Mouse (Mus musculus) kidney, embryonic 14.5 days (tissue): ENCODE measurements around the gene Glis2. TPM values are rescaled to one million over a fixed set of nuclear protein-coding genes. Genes with fewer than 3 reads are reported as not detected.
A peak's percentile ranks its signal among the peaks of the same experiment; 100 is the strongest.

ENCODE experiments used
- ATAC-seq: fragments of 200-750 bp; cut with Nextera tagmentation; 2 replicates; pipeline ENCODE4 v1.8.0; 2017; ENCODE audit warnings: moderate number of reproducible peaks, mild to moderate bottlenecking, moderate TSS enrichment, moderate library complexity; ENCODE audit not compliant: low FRiP score, low TSS enrichment
- H3K27ac ChIP-seq: fragments of 300-500 bp; sonication (generic); 2 replicates; pipeline ENCODE4 v1.5.1; 2014; ENCODE audit warnings: low read depth, mild to moderate bottlenecking, low read length, moderate library complexity, mixed read lengths
- H3K27me3 ChIP-seq: fragments of 300-500 bp; sonication (generic); 2 replicates; pipeline ENCODE4 v1.6.1; 2014; ENCODE audit warnings: mild to moderate bottlenecking, low read length; ENCODE audit not compliant: control insufficient read depth, insufficient read depth
- H3K36me3 ChIP-seq: fragments of 300-500 bp; sonication (generic); 2 replicates; pipeline ENCODE4 v1.6.1; 2014; ENCODE audit warnings: low read length, mixed read lengths; ENCODE audit not compliant: control insufficient read depth, insufficient read depth
- H3K4me1 ChIP-seq: fragments of 300-500 bp; sonication (generic); 2 replicates; pipeline ENCODE4 v1.6.1; 2014; ENCODE audit warnings: low read length, mixed read lengths; ENCODE audit not compliant: control insufficient read depth, insufficient read depth
- H3K4me2 ChIP-seq: fragments of 300-500 bp; sonication (generic); replicated peaks from 2 replicates; pipeline ENCODE4 v1.6.1; 2014; ENCODE audit warnings: low read depth, mild to moderate bottlenecking, low read length
- H3K4me3 ChIP-seq: fragments of 300-500 bp; sonication (generic); 2 replicates; pipeline ENCODE4 v1.5.1; 2014; ENCODE audit warnings: mild to moderate bottlenecking, low read length
- H3K9ac ChIP-seq: fragments of 300-500 bp; sonication (generic); 2 replicates; pipeline ENCODE4 v1.6.1; 2014; ENCODE audit warnings: low read depth, mild to moderate bottlenecking, low read length, moderate library complexity
- H3K9me3 ChIP-seq: fragments of 300-500 bp; sonication (generic); 2 replicates; pipeline ENCODE4 v1.6.1; 2016; ENCODE audit warnings: low read length; ENCODE audit not compliant: control insufficient read depth
- WGBS: fragments of 180-500 bp; shearing (Covaris S2); extraction: QIAGEN DNeasy Blood & Tissue Kit; methylation state at CpG from one replicate; pipeline ENCODE4 v1.1.7; 2014; 5-methylcytosine and 5-hydroxymethylcytosine counted together
- polyA plus RNA-seq: library from polyadenylated mRNA; unstranded; fragments of >200 nt; fragmentation: Nextera tagmentation; extraction: Ambion mirVana; gene quantifications from 2 replicates; pipeline ENCODE4 v1.2.1, GENCODE M21; 2014

The Glis2 gene
- polyA plus RNA-seq, 1 experiment from 2014 or later = 47.3 TPM

DNA sequence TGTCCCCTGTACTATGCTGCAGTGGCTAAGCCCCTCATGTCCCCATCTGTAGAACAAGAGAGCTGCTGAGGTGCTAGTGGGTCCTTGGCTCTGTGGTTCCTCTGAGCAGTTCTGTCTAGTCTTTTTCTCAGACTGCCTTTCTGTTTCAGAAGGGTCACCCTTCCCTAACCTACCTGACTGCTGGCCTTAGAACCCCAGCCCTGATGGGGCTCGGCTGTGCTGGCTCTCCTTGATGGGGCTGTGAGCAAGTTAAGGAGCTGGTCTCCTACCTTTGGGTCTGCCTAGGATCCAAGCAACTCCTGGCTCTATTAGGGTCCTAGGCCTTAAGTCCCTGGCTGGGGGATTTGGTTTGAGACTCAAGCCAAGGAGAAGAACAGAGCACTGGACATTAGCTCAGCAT, 20.8 kb downstream of the Glis2 start:
- ATAC-seq = no peak
- Histone ChIP-seq H3K36me3 (peaks cover 76% of the 10 kb centered on the region), H3K27ac (no peak overlapping the region), H3K4me1 (no peaks in the 10 kb centered on the region), H3K27me3 (no peaks in the 10 kb centered on the region), H3K9ac (no peak overlapping the region), H3K4me2 (no peak overlapping the region), H3K9me3 (no peaks in the 10 kb centered on the region; the same call in 1 of the 2 replicates), H3K4me3 (no peak overlapping the region)
- 100% methylated on average over 1 of the region's 1 CpGs for WGBS

GRCm38 (mm10) chr16:4616829-4617228, 22.3 kb downstream of the Glis2 start:
- no peak overlapping the region for H3K4me2 ChIP-seq
- no peak overlapping the region for H3K27ac ChIP-seq
- no peak for ATAC-seq
- 71% methylated on average over 4 of the region's 4 CpGs for WGBS
- no peaks in the 10 kb centered on the region for H3K4me1 ChIP-seq
- H3K27me3 ChIP-seq = no peaks in the 10 kb centered on the region
- H3K4me3 ChIP-seq = no peak overlapping the region
- peaks cover 60% of the 10 kb centered on the region for H3K36me3 ChIP-seq
- no peak overlapping the region for H3K9ac ChIP-seq
- H3K9me3 ChIP-seq = no peaks in the 10 kb centered on the region; the same call in 1 of the 2 replicates

DNA sequence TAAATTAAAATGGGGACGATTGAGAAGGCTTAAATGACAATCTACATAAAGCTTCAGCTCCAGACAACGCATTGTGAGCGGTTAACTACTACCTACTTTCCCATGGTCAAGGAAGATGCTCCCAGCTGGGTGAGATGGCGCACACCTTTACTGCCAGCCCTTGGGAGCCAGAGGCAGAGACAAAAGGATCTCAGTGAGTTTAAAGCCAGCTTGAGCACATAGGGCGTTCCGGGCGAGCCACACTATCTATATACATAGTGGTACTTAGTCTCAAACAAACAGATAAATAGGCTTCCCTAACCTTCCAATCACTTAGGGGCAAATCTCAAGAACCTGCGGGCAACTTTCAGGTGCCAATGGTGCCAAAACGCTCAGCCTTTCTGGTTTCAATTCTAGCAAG, 29.6 kb downstream of the Glis2 start:
- Histone ChIP-seq H3K27me3 (no peaks in the 10 kb centered on the region), H3K36me3 (peaks cover 5% of the 10 kb centered on the region; the same call in 1 of the 2 replicates), H3K27ac (peak overlapping the region; percentile 81; the same call in 1 of the 2 replicates), H3K9ac (peak overlapping the region; percentile 75), H3K4me2 (peak overlapping the region; percentile 72), H3K4me3 (peak overlapping the region; percentile 67), H3K9me3 (no peaks in the 10 kb centered on the region), H3K4me1 (peaks cover 11% of the 10 kb centered on the region; the same call in 1 of the 2 replicates)
- 15% methylated on average over 9 of the region's 9 CpGs for WGBS
- ATAC-seq = no peak

DNA sequence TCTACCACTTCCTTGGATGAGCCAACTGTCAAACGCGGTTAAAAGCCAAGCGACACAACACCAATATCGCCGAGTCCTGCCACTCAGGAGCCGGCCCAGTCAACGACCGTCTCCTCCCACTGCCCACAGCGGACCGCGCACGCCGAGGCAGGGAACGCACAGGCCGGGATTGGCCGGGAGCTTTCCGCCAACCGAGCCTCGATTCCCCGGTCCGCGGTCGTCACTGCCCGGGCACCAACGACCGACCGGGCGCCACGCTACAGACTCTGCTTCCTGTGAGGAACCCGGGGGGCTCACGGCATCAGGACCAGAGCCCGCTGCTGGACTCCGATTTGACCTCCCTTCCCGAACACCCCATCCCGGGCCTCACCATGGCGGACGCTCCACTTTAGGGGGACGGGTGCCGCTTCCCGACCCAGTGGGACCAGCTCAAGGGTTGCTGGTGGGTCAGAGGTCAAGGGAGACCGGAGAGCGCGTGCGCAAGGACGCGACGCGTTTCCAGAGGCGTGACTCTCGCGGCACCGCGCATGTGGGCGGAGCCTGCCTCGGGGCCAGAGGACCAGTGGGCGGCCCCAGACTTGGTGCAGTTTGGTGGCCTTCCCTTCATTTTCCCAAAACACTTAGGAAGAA, 30.1 kb downstream of the Glis2 start, which contains the start of gene Pam16:
Gene Pam16, minus strand, starts transcription at position 508 of the 630 bp plus-strand sequence.
- peak within 1 kb of the TSS; percentile 75 for H3K9ac ChIP-seq
- peak within 1 kb of the TSS; percentile 67 for H3K4me3 ChIP-seq
- peaks cover 5% of the 10 kb centered on the region; the same call in 1 of the 2 replicates for H3K36me3 ChIP-seq
- H3K27ac ChIP-seq = peak within 1 kb of the TSS; percentile 81
- ATAC-seq = peak; percentile 86
- H3K9me3 ChIP-seq = no peaks in the 10 kb centered on the region
- peaks cover 11% of the 10 kb centered on the region; the same call in 1 of the 2 replicates for H3K4me1 ChIP-seq
- H3K27me3 ChIP-seq = no peaks in the 10 kb centered on the region
- H3K4me2 ChIP-seq = peak within 1 kb of the TSS; percentile 72
- WGBS = under 1% methylated on average over 56 of the region's 56 CpGs

DNA sequence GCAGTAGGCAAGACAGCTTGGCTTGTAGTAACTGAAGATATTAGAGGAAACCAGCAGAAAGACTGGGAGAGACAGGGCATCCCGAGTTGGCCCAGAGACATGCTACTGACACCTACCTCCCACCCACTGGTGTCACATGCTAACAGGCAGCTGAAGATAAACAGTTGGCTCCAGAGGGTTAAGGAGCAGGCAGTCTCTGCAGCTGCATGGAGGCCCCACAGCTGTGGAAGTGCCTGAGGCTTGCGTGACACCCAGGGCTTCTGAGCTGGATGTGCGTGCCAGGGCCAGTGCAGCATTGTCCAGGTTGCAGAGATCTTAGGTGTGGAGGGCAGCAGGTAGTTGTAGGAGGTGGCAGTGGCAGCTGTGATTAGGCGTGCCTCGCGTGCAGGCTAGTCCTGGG, 32.6 kb downstream of the Glis2 start:
- Histone ChIP-seq H3K9me3 (no peaks in the 10 kb centered on the region), H3K36me3 (peaks cover 5% of the 10 kb centered on the region; the same call in 1 of the 2 replicates), H3K9ac (no peak overlapping the region), H3K4me3 (no peak overlapping the region), H3K27ac (no peak overlapping the region; the same call in 1 of the 2 replicates), H3K4me2 (no peak overlapping the region), H3K27me3 (no peaks in the 10 kb centered on the region), H3K4me1 (peaks cover 11% of the 10 kb centered on the region; the same call in 1 of the 2 replicates)
- ATAC-seq = no peak
- 57% methylated on average over 6 of the region's 6 CpGs for WGBS

DNA sequence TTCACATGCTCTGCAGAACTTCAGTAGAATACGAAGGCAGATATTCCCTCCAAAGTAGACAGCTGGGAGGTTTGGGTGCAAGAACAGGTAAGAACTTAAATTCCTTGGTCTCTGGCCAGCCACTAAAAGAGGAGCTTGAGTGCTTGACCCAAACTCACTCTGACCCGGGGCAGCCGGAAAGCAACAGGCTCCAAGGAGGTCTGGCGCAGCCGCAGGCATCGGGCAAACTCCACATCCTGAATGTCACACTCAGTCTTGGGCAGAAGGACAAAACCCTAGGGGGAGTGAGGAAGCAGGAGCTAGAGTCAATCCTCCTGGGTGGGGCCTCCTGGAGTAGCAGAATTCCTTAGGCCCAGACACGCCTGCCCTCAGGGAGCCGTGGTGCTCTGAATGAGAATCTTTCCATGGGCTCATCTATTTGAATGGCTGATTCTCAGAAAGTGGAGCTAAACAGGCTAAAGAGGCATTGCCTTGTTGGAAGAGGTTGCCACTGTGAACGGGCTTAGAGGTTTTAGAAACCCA, 34.4 kb downstream of the Glis2 start:
- H3K4me2 ChIP-seq = no peak overlapping the region

GRCm38 (mm10) chr16:4629950-4630349, 35.4 kb downstream of the Glis2 start:
- H3K27ac ChIP-seq = no peak overlapping the region
- H3K4me2 ChIP-seq = no peak overlapping the region
- WGBS = 25% methylated on average over 6 of the region's 6 CpGs
- H3K4me1 ChIP-seq = 0 out of 2 replicates have a peak, but pooled peaks cover 3% of the 10 kb centered on the region
- H3K9ac ChIP-seq = no peak overlapping the region
- peak; percentile 29 for ATAC-seq
- H3K9me3 ChIP-seq = no peaks in the 10 kb centered on the region
- H3K27me3 ChIP-seq = no peaks in the 10 kb centered on the region
- H3K4me3 ChIP-seq = no peak overlapping the region
- H3K36me3 ChIP-seq = peaks cover 15% of the 10 kb centered on the region; the same call in 1 of the 2 replicates

More for the DNA sequence above, 34.4 kb downstream of the Glis2 start:
- no peaks in the 10 kb centered on the region for H3K9me3 ChIP-seq
- WGBS = 97% methylated on average over 9 of the region's 9 CpGs
- no peak overlapping the region for H3K4me3 ChIP-seq
- H3K9ac ChIP-seq = no peak overlapping the region
- H3K27ac ChIP-seq = no peak overlapping the region
- H3K4me1 ChIP-seq = 0 out of 2 replicates have a peak, but pooled peaks cover 3% of the 10 kb centered on the region
- H3K27me3 ChIP-seq = no peaks in the 10 kb centered on the region
- H3K36me3 ChIP-seq = peaks cover 11% of the 10 kb centered on the region; the same call in 1 of the 2 replicates
- ATAC-seq = no peak

DNA sequence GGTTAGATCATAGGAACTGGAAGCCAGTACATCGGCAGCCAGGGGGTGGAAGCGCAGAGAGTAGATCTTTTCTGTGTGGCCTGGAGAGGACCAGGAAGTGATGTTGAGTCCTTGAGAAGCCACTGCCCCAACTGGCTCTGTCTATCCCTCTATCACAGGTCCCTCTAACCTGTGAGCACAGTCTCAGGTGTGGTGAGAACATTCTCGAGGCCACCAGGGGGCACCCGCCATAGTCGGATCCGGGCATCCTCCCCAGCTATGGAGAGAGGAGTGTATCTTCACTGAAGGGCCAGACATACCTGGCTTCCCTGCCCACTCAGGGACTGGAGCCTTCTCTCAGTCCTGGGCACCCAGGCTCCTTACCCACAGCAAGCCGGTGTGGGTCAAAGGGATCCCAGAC, 37.5 kb downstream of the Glis2 start:
- no peak overlapping the region for H3K4me3 ChIP-seq
- 0 out of 2 replicates have a peak, but pooled peaks cover 2% of the 10 kb centered on the region for H3K4me1 ChIP-seq
- no peaks in the 10 kb centered on the region for H3K27me3 ChIP-seq
- H3K4me2 ChIP-seq = no peak overlapping the region
- WGBS = 52% methylated on average over 7 of the region's 7 CpGs
- H3K9ac ChIP-seq = no peak overlapping the region
- no peak overlapping the region for H3K27ac ChIP-seq
- peaks cover 15% of the 10 kb centered on the region; the same call in 1 of the 2 replicates for H3K36me3 ChIP-seq
- no peaks in the 10 kb centered on the region for H3K9me3 ChIP-seq
- ATAC-seq = 0 out of 2 replicates have a peak, but pooled peaks have one; percentile 18

DNA sequence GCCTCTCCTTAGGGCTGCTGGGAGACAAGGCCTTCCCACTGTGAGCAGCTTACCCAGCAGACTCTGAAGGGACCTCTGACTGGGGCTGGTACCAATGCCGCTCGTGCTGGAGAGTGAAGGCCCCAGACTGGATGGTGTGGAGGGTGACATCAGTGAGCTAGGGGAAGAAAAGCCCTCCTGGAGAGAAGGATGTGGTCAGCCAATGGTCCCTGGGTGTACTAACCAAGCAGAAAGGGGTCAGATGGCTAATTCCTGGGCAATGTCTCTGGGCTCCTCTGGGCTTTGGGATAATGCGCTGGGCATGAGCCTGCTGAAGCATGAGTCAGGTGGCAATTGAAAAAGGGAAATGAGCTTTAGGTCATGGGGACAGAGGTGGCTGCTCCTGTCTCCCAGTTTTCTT, 39.1 kb downstream of the Glis2 start:
- H3K9me3 ChIP-seq = no peaks in the 10 kb centered on the region
- WGBS = 96% methylated on average over 3 of the region's 3 CpGs
- ATAC-seq = no peak
- H3K36me3 ChIP-seq = peaks cover 10% of the 10 kb centered on the region; the same call in 1 of the 2 replicates
- no peak overlapping the region for H3K4me3 ChIP-seq
- H3K4me2 ChIP-seq = no peak overlapping the region
- no peaks in the 10 kb centered on the region for H3K4me1 ChIP-seq
- no peaks in the 10 kb centered on the region for H3K27me3 ChIP-seq
- H3K9ac ChIP-seq = no peak overlapping the region
- H3K27ac ChIP-seq = no peak overlapping the region
